Mouse (Mus musculus) thymus, adult 2 months (tissue): ENCODE measurements around the gene Usp36. TPM values are rescaled to one million over a fixed set of nuclear protein-coding genes. Genes with fewer than 3 reads are reported as not detected.

Experiments used
- DNase-seq: peaks from one replicate; pipeline ENCODE4 v3.0.0; 2021
- H3K27ac ChIP-seq: fragments of 200-500 bp; 2 replicates; pipeline ENCODE4 v1.5.1; 2012; ENCODE audit warnings: low read length, control low read depth; ENCODE audit not compliant: control insufficient read depth, insufficient read depth
- H3K27me3 ChIP-seq: fragments of 200-500 bp; 2 replicates; pipeline ENCODE4 v1.6.1; 2012; ENCODE audit warnings: mild to moderate bottlenecking, low read length, moderate library complexity, mixed read lengths; ENCODE audit not compliant: control insufficient read depth, insufficient read depth
- H3K36me3 ChIP-seq: fragments of 200-500 bp; 2 replicates; pipeline ENCODE4 v1.6.1; 2012; ENCODE audit warnings: mild to moderate bottlenecking, low read length, moderate library complexity; ENCODE audit not compliant: control insufficient read depth, insufficient read depth
- H3K4me1 ChIP-seq: fragments of 200-500 bp; replicated peaks from 2 replicates; pipeline ENCODE4 v1.6.1; 2012; ENCODE audit warnings: low read length; ENCODE audit not compliant: control insufficient read depth, insufficient read depth
- H3K4me3 ChIP-seq: fragments of 200-500 bp; 2 replicates; pipeline ENCODE4 v1.5.1; 2012; ENCODE audit warnings: mild to moderate bottlenecking, low read length, control low read depth, moderate library complexity; ENCODE audit not compliant: control insufficient read depth, insufficient read depth
- CTCF ChIP-seq: fragments of 200-500 bp; IDR thresholded peaks from 2 replicates; pipeline ENCODE4 v1.5.1; 2012; ENCODE audit warnings: mild to moderate bottlenecking, control low read depth, low read length, moderate library complexity, borderline replicate concordance; ENCODE audit not compliant: control insufficient read depth, poor library complexity, insufficient read depth; ENCODE audit errors: extremely low read depth
- POLR2A ChIP-seq: fragments of 200-500 bp; IDR thresholded peaks from 2 replicates; pipeline ENCODE4 v1.6.1; 2012; ENCODE audit warnings: mild to moderate bottlenecking, low read length, control low read depth, moderate library complexity; ENCODE audit not compliant: control insufficient read depth, poor library complexity, insufficient read depth; ENCODE audit errors: extremely low read depth
- WGBS: fragments of 180-500 bp; shearing (Covaris S2); methylation state at CpG from one replicate; pipeline ENCODE4 v1.1.7; 2018; 5-methylcytosine and 5-hydroxymethylcytosine counted together
- polyA plus RNA-seq: library from polyadenylated mRNA; depleted of rRNA; stranded (reverse); fragments of >200 nt; gene quantifications from 2 replicates; pipeline ENCODE4 v1.2.3, GENCODE M21; 2012

The Usp36 gene
- polyA plus RNA-seq, 1 experiment, result 28.8 TPM

DNA sequence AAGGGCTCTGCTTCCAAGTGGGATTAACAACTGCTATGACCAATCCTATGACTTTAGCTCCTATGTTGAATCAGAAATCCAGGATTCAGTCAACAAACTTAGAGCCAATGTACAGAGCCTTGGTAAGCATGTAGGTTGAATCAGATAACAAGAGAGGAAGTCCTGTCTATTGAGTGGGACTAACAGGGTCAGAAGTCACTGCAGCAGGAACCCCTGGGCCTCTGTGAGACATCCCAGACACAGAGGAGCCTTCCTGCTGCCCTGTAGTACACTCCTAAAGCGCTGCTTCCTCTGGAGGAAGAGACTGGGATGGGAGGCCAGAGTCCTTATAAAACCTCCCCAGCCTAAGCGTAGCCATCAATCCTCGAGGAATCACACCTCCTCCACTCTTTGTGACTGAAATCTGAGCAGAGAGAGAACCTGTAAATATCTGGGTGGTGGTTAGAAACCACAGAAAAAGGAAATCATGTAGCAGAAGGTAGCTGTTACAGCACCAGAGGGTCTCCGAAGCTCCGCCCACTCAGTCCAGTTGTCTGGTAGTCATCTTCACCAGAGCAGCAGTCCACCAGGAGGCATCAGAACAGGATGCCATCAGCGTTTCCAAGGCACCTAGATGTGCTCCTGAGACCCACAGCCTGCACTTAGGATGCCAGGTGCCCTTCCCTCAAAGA is 53.4 kb downstream of the Usp36 start:
- WGBS, result 8% methylated on average over 6 of the region's 6 CpGs
- DNase-seq, result no peak
- TF ChIP-seq CTCF (no peak), POLR2A (no peak)
- peak overlapping the region; percentile 53 for H3K27ac ChIP-seq
- H3K4me3 ChIP-seq, result no peak overlapping the region
- H3K4me1 ChIP-seq, result peaks cover 64% of the 10 kb centered on the region
- H3K36me3 ChIP-seq, result no peaks in the 10 kb centered on the region
- H3K27me3 ChIP-seq, result no peaks in the 10 kb centered on the region

DNA sequence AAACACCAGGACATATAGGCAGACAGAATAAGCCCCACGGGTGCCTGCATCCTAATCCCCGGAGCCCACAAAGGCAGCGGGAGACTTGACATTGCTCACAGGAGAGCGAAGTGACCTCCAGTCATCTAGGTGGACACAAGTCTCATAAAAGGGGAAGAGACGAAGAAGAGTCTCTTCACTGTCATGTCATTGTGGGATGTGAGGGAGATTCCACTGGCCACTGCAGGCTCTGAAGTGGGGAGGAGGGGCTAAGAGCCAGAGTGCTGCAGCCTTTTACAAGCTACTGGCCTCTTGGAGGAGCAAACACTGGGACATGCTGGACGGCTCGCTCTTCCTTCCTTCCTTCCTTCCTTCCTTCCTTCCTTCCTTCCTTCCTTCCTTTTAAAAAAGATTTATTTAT is 55.1 kb downstream of the Usp36 start:
- no peaks in the 10 kb centered on the region for H3K27me3 ChIP-seq
- H3K4me3 ChIP-seq, result no peak overlapping the region
- no peaks in the 10 kb centered on the region for H3K36me3 ChIP-seq
- H3K4me1 ChIP-seq, result peaks cover 62% of the 10 kb centered on the region
- 94% methylated on average over 7 of the region's 7 CpGs for WGBS
- TF ChIP-seq POLR2A, result no peak
- no peak for TF ChIP-seq CTCF
- no peak for DNase-seq
- no peak overlapping the region for H3K27ac ChIP-seq

DNA sequence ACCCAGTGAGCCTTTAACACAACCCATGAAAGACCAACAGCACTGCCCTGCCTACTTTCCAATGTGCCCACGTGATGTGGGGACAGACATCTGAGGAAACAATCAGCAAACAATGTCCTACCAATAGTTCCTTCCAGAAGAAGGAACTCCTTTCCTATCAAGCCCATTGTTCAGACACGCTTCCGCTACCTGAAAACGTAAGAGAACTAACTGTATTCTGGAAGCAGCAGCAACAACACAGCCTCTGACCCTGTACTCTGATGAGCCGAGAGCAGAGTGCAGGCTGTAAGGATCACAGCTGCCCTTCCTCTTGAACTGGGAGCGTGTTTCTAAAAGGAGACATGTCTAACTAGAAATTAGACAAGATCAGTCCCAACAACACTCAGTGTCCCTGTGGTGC is 55.5 kb downstream of the Usp36 start:
- no peak for TF ChIP-seq POLR2A
- TF ChIP-seq CTCF, result no peak
- peaks cover 58% of the 10 kb centered on the region for H3K4me1 ChIP-seq

DNA sequence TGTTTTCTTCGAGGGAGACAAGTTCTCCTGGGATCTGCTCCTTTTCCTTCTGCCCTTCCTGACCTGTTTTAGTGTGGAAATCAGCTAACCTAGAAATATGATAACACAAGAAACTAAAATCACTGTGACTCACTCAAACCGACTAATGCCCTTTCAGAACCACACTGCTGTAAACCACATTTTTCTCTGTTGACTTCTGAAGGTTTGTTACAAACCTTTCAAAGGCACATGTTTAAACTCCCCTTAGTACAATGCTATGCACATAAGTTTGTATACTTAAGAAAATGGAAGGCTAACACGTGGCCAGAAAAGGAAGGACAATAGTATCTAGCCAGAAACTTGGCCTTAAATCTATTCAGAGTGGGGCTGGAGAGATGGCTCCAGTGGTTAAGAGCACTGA is 56.1 kb downstream of the Usp36 start:
- Histone ChIP-seq H3K27me3 (no peaks in the 10 kb centered on the region), H3K27ac (no peak overlapping the region), H3K4me1 (peaks cover 52% of the 10 kb centered on the region), H3K4me3 (no peak overlapping the region), H3K36me3 (no peaks in the 10 kb centered on the region)
- TF ChIP-seq POLR2A (no peak), CTCF (no peak)
- 60% methylated on average over 3 of the region's 3 CpGs for WGBS
- DNase-seq, result no peak

More for the DNA sequence above, 55.5 kb downstream of the Usp36 start:
- Histone ChIP-seq H3K36me3 (no peaks in the 10 kb centered on the region), H3K27me3 (no peaks in the 10 kb centered on the region), H3K27ac (no peak overlapping the region), H3K4me3 (no peak overlapping the region)
- no peak for DNase-seq
- WGBS, result 86% methylated on average over 6 of the region's 6 CpGs

DNA sequence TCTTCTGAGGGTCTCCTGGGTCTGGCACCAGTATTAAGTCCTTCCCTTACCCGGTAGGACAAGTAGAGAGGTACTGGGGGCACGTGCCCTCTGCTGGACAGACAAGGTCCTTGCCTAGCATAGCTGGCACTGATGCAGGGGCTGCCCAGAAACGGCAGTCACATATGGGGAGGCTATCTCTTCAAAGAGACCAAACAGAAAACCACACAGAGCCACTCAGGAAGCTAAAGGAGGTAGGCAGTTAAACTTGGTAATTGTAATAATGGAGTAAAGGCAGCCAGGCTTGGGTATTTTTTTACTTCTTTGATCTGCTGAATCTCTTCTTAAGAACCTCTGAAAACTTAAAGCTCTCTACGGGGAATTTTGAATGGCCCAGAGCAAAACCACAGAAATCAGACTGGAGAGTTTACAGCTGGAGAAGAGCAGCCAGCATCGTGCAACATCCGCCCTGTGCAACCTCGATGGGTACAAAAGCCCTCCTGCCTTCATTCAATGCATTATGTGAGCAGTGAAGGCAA is 57.7 kb downstream of the Usp36 start:
- Histone ChIP-seq H3K4me3 (no peak overlapping the region), H3K27me3 (no peaks in the 10 kb centered on the region), H3K36me3 (no peaks in the 10 kb centered on the region), H3K27ac (peak overlapping the region; percentile 77; the same call in 1 of the 2 replicates), H3K4me1 (peaks cover 50% of the 10 kb centered on the region)
- WGBS, result 3% methylated on average over 7 of the region's 7 CpGs
- DNase-seq, result peak; percentile 69
- no peak for TF ChIP-seq POLR2A
- peak; percentile 59; the same call in 1 of the 2 replicates for TF ChIP-seq CTCF

DNA sequence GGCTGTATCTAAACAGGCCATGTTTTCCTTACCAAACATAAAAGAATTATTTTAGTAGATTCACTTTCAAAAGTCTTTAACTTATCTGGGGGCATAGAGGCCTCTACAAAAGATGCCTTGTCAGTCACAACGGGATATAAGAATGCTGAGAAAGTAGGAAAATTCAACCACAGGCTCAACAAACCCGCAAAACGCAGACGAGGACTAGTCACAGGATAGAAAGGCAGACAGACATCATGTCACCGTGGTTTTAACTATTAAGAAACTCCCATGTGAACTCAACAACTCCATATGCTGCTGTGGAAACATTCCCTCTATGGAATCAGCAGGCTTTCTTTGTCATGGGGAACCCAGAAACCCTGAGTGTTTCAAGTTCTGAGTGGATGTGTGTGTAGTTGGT is 60.1 kb downstream of the Usp36 start:
- no peak for TF ChIP-seq POLR2A
- no peak for TF ChIP-seq CTCF
- WGBS, result 49% methylated on average over 5 of the region's 5 CpGs
- Histone ChIP-seq H3K27ac (no peak overlapping the region), H3K36me3 (no peaks in the 10 kb centered on the region), H3K4me1 (peaks cover 58% of the 10 kb centered on the region), H3K4me3 (no peak overlapping the region), H3K27me3 (no peaks in the 10 kb centered on the region)
- no peak for DNase-seq

DNA sequence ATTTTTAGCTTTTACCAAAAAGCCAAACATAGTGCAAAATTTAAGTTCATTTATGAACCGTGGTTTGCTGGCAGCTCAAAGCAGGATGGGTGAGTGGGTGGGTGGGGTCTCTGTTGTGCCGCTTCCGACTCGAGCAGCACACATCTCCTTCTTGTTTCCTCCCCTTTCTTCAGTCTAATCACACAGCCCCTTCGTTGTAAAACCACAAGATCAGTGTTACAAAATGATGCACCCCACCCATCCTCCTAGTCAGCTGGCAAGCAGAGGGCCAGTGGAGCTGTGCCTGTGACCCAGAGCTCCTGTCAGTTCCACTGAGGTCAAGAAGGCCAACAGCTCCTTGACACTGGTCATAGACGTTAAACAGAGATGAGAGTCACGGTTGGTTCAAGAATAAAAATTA is 62.4 kb downstream of the Usp36 start:
- TF ChIP-seq POLR2A, result no peak
- TF ChIP-seq CTCF, result no peak
- peak; percentile 51 for DNase-seq

More for the DNA sequence above, 62.4 kb downstream of the Usp36 start:
- no peaks in the 10 kb centered on the region for H3K36me3 ChIP-seq
- 7% methylated on average over 7 of the region's 7 CpGs for WGBS
- no peaks in the 10 kb centered on the region for H3K27me3 ChIP-seq
- no peak overlapping the region for H3K4me3 ChIP-seq
- H3K27ac ChIP-seq, result peak overlapping the region; percentile 64
- peaks cover 56% of the 10 kb centered on the region for H3K4me1 ChIP-seq
